Mouse (Mus musculus): ENCODE measurements around the gene Sfxn5. TPM values are rescaled to one million over a fixed set of nuclear protein-coding genes. Genes with fewer than 3 reads are reported as not detected.

Gene Sfxn5
- polyA plus RNA-seq, 1 experiment, result 27.9 TPM

GRCm38 (mm10) chr6:85259094-85259630 lies 74.1 kb downstream of the Sfxn5 start:
- Histone ChIP-seq H3K4me3 (replicated peaks; ENCODE audit: control insufficient read depth, low read depth, low read length) (no peak overlapping the region), H3K27ac (ENCODE audit: control insufficient read depth, insufficient read depth, low read depth, low read length, poor library complexity) (no peak overlapping the region), H3K4me1 (ENCODE audit: control insufficient read depth, insufficient read depth, low read length) (no peaks in the 10 kb centered on the region)
- WGBS, result 81% methylated on average over 12 of the region's 12 CpGs
- TF ChIP-seq POLR2A (IDR thresholded peaks at IDR 0.05; ENCODE audit: borderline replicate concordance, control insufficient read depth, low read depth, low read length), result no peak
- TF ChIP-seq CTCF (IDR thresholded peaks at IDR 0.05; ENCODE audit: control insufficient read depth, insufficient read depth, low read length), result no peak

GRCm38 (mm10) chr6:85255578-85255977 lies 77.6 kb downstream of the Sfxn5 start:
- no peaks in the 10 kb centered on the region for H3K4me1 ChIP-seq (ENCODE audit: control insufficient read depth, insufficient read depth, low read length)
- H3K4me3 ChIP-seq (replicated peaks; ENCODE audit: control insufficient read depth, low read depth, low read length), result no peak overlapping the region
- H3K27ac ChIP-seq (ENCODE audit: control insufficient read depth, insufficient read depth, low read depth, low read length, poor library complexity), result no peak overlapping the region
- 85% methylated on average over 6 of the region's 6 CpGs for WGBS
- no peak for TF ChIP-seq CTCF (IDR thresholded peaks at IDR 0.05; ENCODE audit: control insufficient read depth, insufficient read depth, low read length)
- no peak for TF ChIP-seq POLR2A (IDR thresholded peaks at IDR 0.05; ENCODE audit: borderline replicate concordance, control insufficient read depth, low read depth, low read length)

GRCm38 (mm10) chr6:85253994-85254541 lies 79.2 kb downstream of the Sfxn5 start:
- no peak overlapping the region for H3K4me3 ChIP-seq (replicated peaks; ENCODE audit: control insufficient read depth, low read depth, low read length)
- H3K4me1 ChIP-seq (ENCODE audit: control insufficient read depth, insufficient read depth, low read length), result no peaks in the 10 kb centered on the region
- WGBS, result 61% methylated on average over 7 of the region's 7 CpGs
- no peak for TF ChIP-seq CTCF (IDR thresholded peaks at IDR 0.05; ENCODE audit: control insufficient read depth, insufficient read depth, low read length)
- TF ChIP-seq POLR2A (IDR thresholded peaks at IDR 0.05; ENCODE audit: borderline replicate concordance, control insufficient read depth, low read depth, low read length), result no peak
- H3K27ac ChIP-seq (ENCODE audit: control insufficient read depth, insufficient read depth, low read depth, low read length, poor library complexity), result no peak overlapping the region

- H3K4me1 ChIP-seq (ENCODE audit: control insufficient read depth, insufficient read depth, low read length), result no peaks in the 10 kb centered on the region
- WGBS, result 38% methylated on average over 3 of the region's 3 CpGs
Measured at GRCm38 (mm10) chr6:85253275-85253674, 79.9 kb downstream of the Sfxn5 start.

GRCm38 (mm10) chr6:85252251-85253058 lies 80.8 kb downstream of the Sfxn5 start:
- Histone ChIP-seq H3K4me1 (ENCODE audit: control insufficient read depth, insufficient read depth, low read length) (no peaks in the 10 kb centered on the region), H3K27ac (ENCODE audit: control insufficient read depth, insufficient read depth, low read depth, low read length, poor library complexity) (no peak overlapping the region), H3K4me3 (replicated peaks; ENCODE audit: control insufficient read depth, low read depth, low read length) (no peak overlapping the region)
- no peak for TF ChIP-seq CTCF (IDR thresholded peaks at IDR 0.05; ENCODE audit: control insufficient read depth, insufficient read depth, low read length)
- no peak for TF ChIP-seq POLR2A (IDR thresholded peaks at IDR 0.05; ENCODE audit: borderline replicate concordance, control insufficient read depth, low read depth, low read length)
- 89% methylated on average over 17 of the region's 17 CpGs for WGBS

More at GRCm38 (mm10) chr6:85253275-85253674, 79.9 kb downstream of the Sfxn5 start:
- no peak for TF ChIP-seq POLR2A (IDR thresholded peaks at IDR 0.05; ENCODE audit: borderline replicate concordance, control insufficient read depth, low read depth, low read length)
- no peak for TF ChIP-seq CTCF (IDR thresholded peaks at IDR 0.05; ENCODE audit: control insufficient read depth, insufficient read depth, low read length)
- H3K27ac ChIP-seq (ENCODE audit: control insufficient read depth, insufficient read depth, low read depth, low read length, poor library complexity), result no peak overlapping the region
- H3K4me3 ChIP-seq (replicated peaks; ENCODE audit: control insufficient read depth, low read depth, low read length), result no peak overlapping the region

- 83% methylated on average over 6 of the region's 6 CpGs for WGBS
- Histone ChIP-seq H3K27ac (ENCODE audit: control insufficient read depth, insufficient read depth, low read depth, low read length, poor library complexity) (no peak overlapping the region), H3K4me3 (replicated peaks; ENCODE audit: control insufficient read depth, low read depth, low read length) (no peak overlapping the region), H3K4me1 (ENCODE audit: control insufficient read depth, insufficient read depth, low read length) (no peaks in the 10 kb centered on the region)
- TF ChIP-seq CTCF (IDR thresholded peaks at IDR 0.05; ENCODE audit: control insufficient read depth, insufficient read depth, low read length), result no peak
- TF ChIP-seq POLR2A (IDR thresholded peaks at IDR 0.05; ENCODE audit: borderline replicate concordance, control insufficient read depth, low read depth, low read length), result no peak
Measured at GRCm38 (mm10) chr6:85250811-85251241, 82.4 kb downstream of the Sfxn5 start.

GRCm38 (mm10) chr6:85249821-85250220 lies 83.4 kb downstream of the Sfxn5 start:
- no peak overlapping the region for H3K27ac ChIP-seq (ENCODE audit: control insufficient read depth, insufficient read depth, low read depth, low read length, poor library complexity)
- WGBS, result 78% methylated on average over 9 of the region's 9 CpGs
- H3K4me1 ChIP-seq (ENCODE audit: control insufficient read depth, insufficient read depth, low read length), result no peaks in the 10 kb centered on the region
- TF ChIP-seq POLR2A (IDR thresholded peaks at IDR 0.05; ENCODE audit: borderline replicate concordance, control insufficient read depth, low read depth, low read length) (no peak), CTCF (IDR thresholded peaks at IDR 0.05; ENCODE audit: control insufficient read depth, insufficient read depth, low read length) (no peak)
- H3K4me3 ChIP-seq (replicated peaks; ENCODE audit: control insufficient read depth, low read depth, low read length), result no peak overlapping the region

- no peak for TF ChIP-seq POLR2A (IDR thresholded peaks at IDR 0.05; ENCODE audit: borderline replicate concordance, control insufficient read depth, low read depth, low read length)
- peak; percentile 51 for TF ChIP-seq CTCF (IDR thresholded peaks at IDR 0.05; ENCODE audit: control insufficient read depth, insufficient read depth, low read length)
- no peak overlapping the region for H3K27ac ChIP-seq (ENCODE audit: control insufficient read depth, insufficient read depth, low read depth, low read length, poor library complexity)
- H3K4me1 ChIP-seq (ENCODE audit: control insufficient read depth, insufficient read depth, low read length), result no peaks in the 10 kb centered on the region
- H3K4me3 ChIP-seq (replicated peaks; ENCODE audit: control insufficient read depth, low read depth, low read length), result no peak overlapping the region
- WGBS, result 12% methylated on average over 4 of the region's 4 CpGs
Measured at GRCm38 (mm10) chr6:85239044-85239489, 94.2 kb downstream of the Sfxn5 start.

Measured in bone marrow, adult 2 months (tissue).